Mouse (Mus musculus) bone marrow macrophage, adult 2 months (primary cell): ENCODE measurements around the gene Zfp775.

Source experiments
- CTCF ChIP-seq: IDR thresholded peaks from 2 replicates; pipeline ENCODE4 v1.5.1; 2012; ENCODE audit warnings: low read depth, mild to moderate bottlenecking, low read length, moderate library complexity
- POLR2A ChIP-seq: IDR thresholded peaks from 2 replicates; pipeline ENCODE4 v1.6.1; 2012; ENCODE audit warnings: mild to moderate bottlenecking, low read depth, low read length, borderline replicate concordance

- TF ChIP-seq CTCF (no peak), POLR2A (no peak)
Observed at GRCm38 (mm10) chr6:48552918-48553317, 48.9 kb upstream of the Zfp775 start.
